Mouse (Mus musculus): ENCODE data around the gene Maml1. TPM values are rescaled to one million over a fixed set of nuclear protein-coding genes. Genes with fewer than 3 reads are reported as not detected.
A peak's percentile ranks its signal among the peaks of the same experiment; 100 is the strongest.

Maml1 gene
- polyA plus RNA-seq, 2 experiments from 2014 or later, result 3.9 to 6.4 TPM

DNA sequence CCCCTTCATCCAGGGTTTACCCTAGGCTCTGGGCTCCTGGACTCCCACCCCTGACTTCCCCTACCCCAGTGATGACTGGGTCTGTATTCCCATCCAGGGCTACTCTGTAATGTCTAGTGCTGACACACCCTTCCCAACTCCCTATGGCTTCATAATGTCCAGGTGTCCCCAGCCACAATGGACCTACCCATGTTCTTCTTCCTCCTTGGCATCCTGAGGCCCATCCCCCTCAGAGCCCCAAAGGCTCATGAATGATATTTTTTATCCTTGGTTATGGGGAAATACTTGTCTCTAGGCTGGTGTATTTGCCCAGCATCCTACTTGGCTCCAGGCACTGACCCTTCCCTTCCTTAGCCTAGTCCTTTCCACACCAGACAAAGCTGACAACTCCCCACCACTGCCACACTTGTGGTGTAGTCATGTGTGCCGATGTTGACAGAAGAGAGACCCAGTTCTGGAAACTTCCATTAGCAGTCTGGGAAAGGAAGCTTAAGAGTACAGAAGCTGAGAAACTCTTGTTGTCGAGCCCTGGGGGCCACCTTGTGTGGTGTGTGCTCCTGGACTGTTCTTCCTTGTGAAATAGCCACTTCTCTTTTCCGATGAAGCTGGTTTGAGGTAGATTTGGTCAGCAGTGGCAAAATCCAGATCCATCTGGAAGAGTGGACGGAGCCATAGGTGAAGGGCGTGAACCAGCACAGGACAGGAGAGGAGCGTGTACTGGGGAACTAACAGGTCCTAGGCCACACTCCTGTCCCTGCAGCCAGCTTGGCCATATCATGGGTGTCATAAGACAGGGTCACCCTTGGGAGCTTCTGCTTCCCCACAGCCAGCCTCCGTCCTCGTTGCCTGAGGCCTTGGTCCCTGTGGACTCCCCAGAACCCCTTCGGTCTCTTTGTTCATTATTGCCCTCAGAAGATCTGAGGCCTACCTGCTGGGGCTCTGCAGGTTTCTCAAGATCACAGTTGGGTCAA, 53.0 kb downstream of the Maml1 start:
- no peak for ATAC-seq

GRCm38 (mm10) chr11:50238324-50238723, 53.8 kb downstream of the Maml1 start, which contains the start of gene Ltc4s:
Gene Ltc4s (minus strand): TSS chr11:50238616.
- ATAC-seq, result no peak

- ATAC-seq, result peak; percentile 56
Measured at GRCm38 (mm10) chr11:50236937-50237835, 54.9 kb downstream of the Maml1 start.

- ATAC-seq, result peak; percentile 93
Measured at GRCm38 (mm10) chr11:50236540-50236936, 55.6 kb downstream of the Maml1 start.

- ATAC-seq, result no peak
Measured at GRCm38 (mm10) chr11:50234606-50235005, 57.5 kb downstream of the Maml1 start.

DNA sequence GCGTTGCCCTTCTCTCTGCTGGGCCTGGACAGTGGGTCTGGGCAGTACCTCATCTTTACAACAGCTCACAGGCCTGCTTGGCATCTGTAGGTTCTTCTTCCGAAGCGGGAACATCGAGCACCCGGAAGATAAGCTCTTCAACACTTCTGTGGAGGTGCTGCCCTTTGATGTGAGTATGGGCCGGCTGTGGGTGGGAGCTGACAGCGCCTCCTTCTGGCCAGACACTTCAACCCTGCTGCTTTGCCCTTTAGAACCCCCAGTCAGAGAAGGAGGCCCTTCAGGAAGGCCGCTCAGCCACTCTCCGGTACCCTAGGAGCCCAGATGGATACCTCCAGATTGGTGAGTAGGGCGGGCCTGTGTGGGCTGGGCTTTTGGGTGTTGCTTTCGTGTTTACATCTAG, 58.1 kb downstream of the Maml1 start:
- ATAC-seq, result no peak

- no peak for ATAC-seq
Measured at GRCm38 (mm10) chr11:50233022-50233421, 59.1 kb downstream of the Maml1 start.

- ATAC-seq, result peak; percentile 64
Measured at GRCm38 (mm10) chr11:50231411-50231810, 60.7 kb downstream of the Maml1 start.

- peak; percentile 29 for ATAC-seq
Measured at GRCm38 (mm10) chr11:50230481-50231304, 61.4 kb downstream of the Maml1 start.

DNA sequence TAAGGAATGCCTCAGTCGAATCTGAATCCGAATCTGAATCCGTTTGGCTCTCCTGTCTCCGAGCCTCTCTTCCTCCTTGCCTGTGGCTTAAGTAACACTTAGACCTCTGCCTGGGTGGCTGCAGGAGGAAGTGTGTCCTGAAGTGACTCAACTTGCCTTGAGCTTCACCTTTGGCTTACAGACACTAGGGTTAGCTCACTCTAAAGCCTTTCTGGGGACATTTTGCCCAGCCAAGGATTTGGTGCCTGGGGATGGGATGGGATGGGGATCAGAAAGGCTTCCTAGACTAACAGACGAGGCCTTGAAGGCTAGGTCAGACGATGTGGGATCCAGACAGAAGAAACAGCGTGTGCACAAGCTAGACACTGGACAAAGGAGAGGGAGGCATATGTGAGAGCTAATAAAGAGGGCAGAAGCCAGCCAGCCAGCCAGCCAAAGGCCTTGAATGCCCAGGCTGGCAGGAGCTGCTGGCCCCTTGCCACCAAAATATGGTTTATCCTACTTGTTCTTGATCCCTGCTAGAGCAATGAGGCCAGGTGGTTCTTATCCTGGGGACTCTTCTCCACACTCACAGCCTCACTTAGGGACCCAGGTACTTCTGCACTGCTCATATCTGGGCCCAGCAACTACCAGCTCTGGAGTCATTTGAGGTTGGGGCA, 62.7 kb downstream of the Maml1 start:
- no peak for ATAC-seq

GRCm38 (mm10) chr11:50228772-50229171, 63.3 kb downstream of the Maml1 start:
- no peak for ATAC-seq

DNA sequence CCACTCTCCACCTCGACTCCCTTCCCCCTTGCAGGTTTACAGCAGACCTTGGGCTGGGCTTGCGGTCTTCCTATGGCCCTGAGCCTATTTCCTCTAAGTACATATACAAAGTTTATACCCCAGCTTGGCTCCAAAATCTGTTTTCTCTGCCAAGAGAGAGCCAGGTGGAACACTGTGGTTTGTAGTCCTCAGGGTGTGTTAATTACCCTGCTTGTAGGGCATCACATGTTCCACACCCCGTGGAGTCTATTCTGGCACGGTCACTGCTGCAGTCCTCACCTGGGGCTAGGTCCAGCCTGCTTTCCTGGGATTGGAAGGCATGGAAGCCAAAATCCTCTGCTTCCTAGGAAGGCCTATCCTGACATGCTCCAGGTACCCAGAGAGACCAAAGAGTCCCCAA, 64.4 kb downstream of the Maml1 start:
- ATAC-seq, result no peak

- ATAC-seq, result no peak
Measured at GRCm38 (mm10) chr11:50227226-50227625, 64.9 kb downstream of the Maml1 start.

DNA sequence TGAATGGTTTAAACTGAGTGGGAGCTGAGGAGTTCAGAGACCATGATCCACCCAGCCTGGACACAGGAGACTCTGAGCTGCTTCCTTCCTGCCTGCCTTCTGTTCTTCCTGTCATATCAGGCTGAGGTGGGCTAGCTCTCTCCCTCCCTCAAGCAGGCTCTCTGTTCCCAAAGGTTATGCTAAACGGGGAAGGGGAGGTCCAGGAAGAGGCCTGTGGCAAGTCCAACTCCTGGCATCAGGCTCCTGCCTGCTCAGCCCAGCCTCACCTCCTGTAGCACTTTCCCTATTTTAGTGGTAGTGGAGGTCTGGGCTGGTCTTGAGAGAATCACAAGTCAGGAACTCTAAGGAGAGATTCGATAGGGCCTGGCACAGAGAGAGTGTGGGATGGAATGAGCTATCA, 65.7 kb downstream of the Maml1 start:
- no peak for ATAC-seq

DNA sequence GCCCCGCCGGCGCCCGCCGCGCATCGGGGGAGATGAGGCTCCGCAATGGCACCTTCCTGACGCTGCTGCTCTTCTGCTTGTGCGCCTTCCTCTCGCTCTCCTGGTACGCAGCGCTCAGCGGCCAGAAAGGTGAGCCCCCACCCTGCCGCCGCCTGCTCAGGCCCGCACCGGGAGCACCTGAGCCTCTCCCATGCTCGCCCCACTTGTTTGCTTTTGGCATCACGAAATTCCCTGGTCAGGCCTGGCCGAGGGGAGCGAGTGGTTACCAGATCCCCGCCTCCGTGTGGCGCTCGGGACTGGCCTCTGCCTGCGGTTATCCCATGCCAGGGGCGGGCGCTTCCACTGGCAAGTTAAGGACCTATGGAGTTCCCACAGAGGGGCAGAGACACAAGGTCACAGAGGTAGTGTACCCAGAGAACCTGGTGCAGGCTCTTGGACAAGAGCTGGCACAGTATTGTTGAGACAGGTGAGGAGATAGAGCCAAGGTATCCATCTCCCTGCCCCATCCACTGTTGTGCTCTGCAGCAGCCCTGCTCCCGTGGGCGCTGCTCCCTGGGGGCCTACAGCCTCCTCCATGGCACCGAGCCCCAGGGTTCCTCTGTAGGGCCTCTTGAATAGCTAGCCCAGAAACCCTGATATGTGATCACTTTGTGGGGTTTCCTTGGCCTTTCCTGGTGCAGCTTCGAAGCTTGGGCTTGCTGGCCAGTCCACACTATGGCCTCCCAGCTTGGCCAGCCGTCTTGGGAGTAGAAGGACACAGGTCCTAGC, 66.3 kb downstream of the Maml1 start:
- ATAC-seq, result peak; percentile 30

DNA sequence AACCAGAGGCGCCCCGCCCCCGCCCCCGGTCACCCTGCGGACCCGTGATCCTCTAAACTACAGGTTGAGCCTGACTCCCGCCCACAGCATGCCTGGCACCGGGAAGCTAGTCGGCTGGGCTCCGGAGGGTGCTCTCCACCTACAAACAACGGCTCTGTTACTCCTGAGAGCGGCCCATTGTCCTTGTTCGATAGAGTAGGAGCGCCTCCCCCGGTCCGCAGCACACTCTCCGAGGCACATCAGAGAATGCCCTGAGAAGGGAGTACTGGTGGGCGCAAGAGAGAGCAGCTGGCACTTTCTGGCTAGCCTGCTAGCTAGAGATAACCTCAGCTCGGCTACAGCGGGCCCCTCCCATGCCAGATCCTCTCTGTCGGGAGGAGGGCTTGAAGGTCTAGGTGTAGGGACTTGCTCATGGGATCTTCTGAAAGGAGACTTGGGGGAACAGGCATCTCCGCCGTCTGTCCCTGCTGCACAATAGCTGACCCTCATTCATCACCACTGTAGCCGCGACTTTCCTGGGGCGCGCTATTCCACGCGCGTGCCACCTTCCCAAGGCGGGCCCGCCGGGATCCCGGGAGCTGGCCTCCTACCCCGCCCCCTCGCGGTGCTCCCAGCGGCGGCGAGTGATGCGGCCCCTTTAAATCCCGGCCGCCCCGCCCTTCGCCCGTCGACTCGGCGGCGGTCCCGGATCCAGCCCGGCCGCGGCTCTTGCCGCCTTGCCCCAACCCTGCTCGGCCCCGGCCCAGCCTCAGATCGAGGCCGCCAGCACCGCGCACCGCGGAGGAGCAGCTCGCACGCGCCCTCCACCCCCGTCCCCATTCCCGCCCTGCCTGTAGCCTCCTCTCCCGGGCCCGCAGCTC, 67.2 kb downstream of the Maml1 start:
- ATAC-seq, result peak; percentile 56

- ATAC-seq, result peak; percentile 19
Measured at GRCm38 (mm10) chr11:50223783-50224662, 68.1 kb downstream of the Maml1 start.

- no peak for ATAC-seq
Measured at GRCm38 (mm10) chr11:50222559-50223276, 69.4 kb downstream of the Maml1 start.
